Mouse (Mus musculus) cerebellum, adult 11-12 months (tissue): ENCODE results near the gene Pla2g2e.
A peak's percentile ranks its signal among the peaks of the same experiment; 100 is the strongest.
"Not testable (repeated sequence)": the region's sequence is repeated elsewhere in the genome, so short reads cannot be mapped to it uniquely, and the experiment has no call there.

Experiments
- DNase-seq: peaks from one replicate; pipeline ENCODE4 v3.0.0; 2022

Pla2g2e gene

GRCm38 (mm10) chr4:138884261-138884660, 6.5 kb downstream of the Pla2g2e start:
- DNase-seq = peak; percentile 53

- no peak for DNase-seq
Observed at GRCm38 (mm10) chr4:138889165-138889564, 11.4 kb downstream of the Pla2g2e start.

GRCm38 (mm10) chr4:138889635-138890034, 11.9 kb downstream of the Pla2g2e start:
- DNase-seq = no peak

GRCm38 (mm10) chr4:138892655-138893054, 14.9 kb downstream of the Pla2g2e start:
- peak; percentile 29 for DNase-seq

GRCm38 (mm10) chr4:138893789-138894188, 16.0 kb downstream of the Pla2g2e start:
- not testable (repeated sequence) for DNase-seq

GRCm38 (mm10) chr4:138899361-138899760, 21.6 kb downstream of the Pla2g2e start:
- DNase-seq = no peak

- DNase-seq = no peak
Observed at GRCm38 (mm10) chr4:138905624-138906337, 28.0 kb downstream of the Pla2g2e start.

GRCm38 (mm10) chr4:138913141-138913787, 35.5 kb downstream of the Pla2g2e start:
- DNase-seq = no peak

GRCm38 (mm10) chr4:138913797-138914196, 36.1 kb downstream of the Pla2g2e start, which contains the start of gene Otud3:
Gene Otud3 (minus strand): TSS chr4:138913945.
- DNase-seq = peak; percentile 97

- DNase-seq = no peak
Observed at GRCm38 (mm10) chr4:138917282-138917681, 39.5 kb downstream of the Pla2g2e start.

- DNase-seq = no peak
Observed at GRCm38 (mm10) chr4:138921254-138922130, 43.8 kb downstream of the Pla2g2e start.

- DNase-seq = peak; percentile 78
Observed at GRCm38 (mm10) chr4:138922131-138922459, 44.4 kb downstream of the Pla2g2e start.

- DNase-seq = no peak
Observed at GRCm38 (mm10) chr4:138925561-138925960, 47.8 kb downstream of the Pla2g2e start.
